Mouse (Mus musculus) G1E (cell line): ENCODE measurements around the gene Cd300ld2.

ENCODE experiments used
- CTCF ChIP-seq: IDR thresholded peaks from 2 replicates; pipeline ENCODE4 v1.5.1; 2012; ENCODE audit warnings: low read depth, low read length, inconsistent platforms, mixed read lengths
- GATA1 ChIP-seq: IDR thresholded peaks from 2 replicates; pipeline ENCODE4 v1.6.1; 2012; ENCODE audit warnings: borderline replicate concordance, low read length, inconsistent platforms, mixed read lengths
- TAL1 ChIP-seq: conservative IDR thresholded peaks from 2 replicates; pipeline ENCODE4 v1.6.1; 2012; ENCODE audit warnings: low read depth, low read length, inconsistent platforms, mixed read lengths

GRCm38 (mm10) chr11:115004070-115004469 lies 11.9 kb downstream of the Cd300ld2 start:
- TF ChIP-seq CTCF, result no peak
- TF ChIP-seq GATA1, result no peak
- TF ChIP-seq TAL1, result no peak
